Mouse (Mus musculus) limb, embryonic 11.5 days (tissue): ENCODE results near the gene Pde10a. TPM values are rescaled to one million over a fixed set of nuclear protein-coding genes. Genes with fewer than 3 reads are reported as not detected.

Experiments used
- ATAC-seq: fragments of 200-750 bp; cut with Nextera tagmentation; 2 replicates; pipeline ENCODE4 v1.8.0; 2017; ENCODE audit warnings: low read depth; ENCODE audit not compliant: insufficient number of reproducible peaks, low FRiP score, low TSS enrichment
- DNase-seq: peaks from one replicate; pipeline ENCODE4 v3.0.0-alpha.2; 2015; ENCODE audit warnings: low spot score
- H3K27ac ChIP-seq: fragments of 300-500 bp; sonication (generic); replicated peaks from 2 replicates; pipeline ENCODE4 v1.5.1; 2014; ENCODE audit warnings: low read depth, mild to moderate bottlenecking, low read length
- H3K27me3 ChIP-seq: fragments of 300-500 bp; sonication (generic); 2 replicates; pipeline ENCODE4 v1.6.1; 2014; ENCODE audit warnings: mild to moderate bottlenecking, low read length, mixed read lengths; ENCODE audit not compliant: control insufficient read depth, insufficient read depth
- H3K36me3 ChIP-seq: fragments of 300-500 bp; sonication (generic); 2 replicates; pipeline ENCODE4 v1.6.1; 2014; ENCODE audit warnings: mild to moderate bottlenecking, low read length, moderate library complexity, mixed read lengths; ENCODE audit not compliant: control insufficient read depth, insufficient read depth
- H3K4me1 ChIP-seq: fragments of 300-500 bp; sonication (generic); 2 replicates; pipeline ENCODE4 v1.6.1; 2014; ENCODE audit warnings: low read length, mixed read lengths; ENCODE audit not compliant: control insufficient read depth, insufficient read depth
- H3K4me2 ChIP-seq: fragments of 300-500 bp; sonication (generic); 2 replicates; pipeline ENCODE4 v1.6.1; 2014; ENCODE audit warnings: low read depth, mild to moderate bottlenecking, moderate library complexity; ENCODE audit not compliant: severe bottlenecking
- H3K4me3 ChIP-seq: fragments of 300-500 bp; sonication (generic); 2 replicates; pipeline ENCODE4 v1.5.1; 2014; ENCODE audit warnings: low read depth, low read length
- H3K9ac ChIP-seq: fragments of 300-500 bp; sonication (generic); 2 replicates; pipeline ENCODE4 v1.6.1; 2014; ENCODE audit warnings: mild to moderate bottlenecking, low read length
- H3K9me3 ChIP-seq: fragments of 300-500 bp; sonication (generic); 2 replicates; pipeline ENCODE4 v1.6.1; 2016; ENCODE audit warnings: low read length; ENCODE audit not compliant: control insufficient read depth
- WGBS: fragments of 180-500 bp; shearing (Covaris S2); extraction: QIAGEN DNeasy Blood & Tissue Kit; methylation state at CpG from one replicate; pipeline ENCODE4 v1.1.7; 2014; 5-methylcytosine and 5-hydroxymethylcytosine counted together
- polyA plus RNA-seq: library from polyadenylated mRNA; unstranded; fragments of >200 nt; fragmentation: Nextera tagmentation; extraction: Ambion mirVana; gene quantifications from 2 replicates; pipeline ENCODE4 v1.2.1, GENCODE M21; 2014

Pde10a gene
- polyA plus RNA-seq, 1 experiment from 2014 or later = 0.77 TPM

- WGBS = 82% methylated on average over 8 of the region's 8 CpGs
- Histone ChIP-seq H3K27me3 (no peaks in the 10 kb centered on the region), H3K4me3 (no peak overlapping the region), H3K27ac (no peak overlapping the region), H3K4me1 (no peaks in the 10 kb centered on the region), H3K9ac (no peak overlapping the region), H3K36me3 (no peaks in the 10 kb centered on the region), H3K9me3 (no peaks in the 10 kb centered on the region; the same call in 1 of the 2 replicates), H3K4me2 (no peak overlapping the region)
- DNase-seq = no peak
- ATAC-seq = no peak
Measured at GRCm38 (mm10) chr17:8647372-8647871, 122.2 kb downstream of the Pde10a start.

DNA sequence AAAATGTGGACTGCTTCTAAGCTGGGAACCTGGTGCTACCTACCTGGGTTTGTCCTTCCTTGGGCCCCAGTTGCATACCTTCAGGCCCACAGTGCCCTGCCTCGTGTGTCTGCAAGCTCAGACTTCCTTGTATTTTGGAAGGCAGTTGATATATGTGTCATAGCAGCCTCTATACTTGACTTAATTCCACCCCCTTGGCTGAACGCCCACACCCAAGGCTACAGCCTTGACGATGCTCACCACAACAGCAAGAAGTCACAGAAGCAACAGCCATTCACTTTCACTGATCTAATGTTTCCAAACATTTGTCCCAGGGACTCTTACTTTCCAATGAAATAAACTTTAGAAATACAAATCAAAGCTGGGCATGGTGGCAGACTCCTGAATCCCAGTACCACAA is 123.1 kb downstream of the Pde10a start:
- ATAC-seq (no peak), DNase-seq (no peak)
- Histone ChIP-seq H3K4me1 (no peaks in the 10 kb centered on the region), H3K4me2 (no peak overlapping the region), H3K27me3 (no peaks in the 10 kb centered on the region), H3K36me3 (no peaks in the 10 kb centered on the region), H3K4me3 (no peak overlapping the region), H3K27ac (no peak overlapping the region), H3K9me3 (no peaks in the 10 kb centered on the region; the same call in 1 of the 2 replicates), H3K9ac (no peak overlapping the region)
- 79% methylated on average over 3 of the region's 3 CpGs for WGBS

DNA sequence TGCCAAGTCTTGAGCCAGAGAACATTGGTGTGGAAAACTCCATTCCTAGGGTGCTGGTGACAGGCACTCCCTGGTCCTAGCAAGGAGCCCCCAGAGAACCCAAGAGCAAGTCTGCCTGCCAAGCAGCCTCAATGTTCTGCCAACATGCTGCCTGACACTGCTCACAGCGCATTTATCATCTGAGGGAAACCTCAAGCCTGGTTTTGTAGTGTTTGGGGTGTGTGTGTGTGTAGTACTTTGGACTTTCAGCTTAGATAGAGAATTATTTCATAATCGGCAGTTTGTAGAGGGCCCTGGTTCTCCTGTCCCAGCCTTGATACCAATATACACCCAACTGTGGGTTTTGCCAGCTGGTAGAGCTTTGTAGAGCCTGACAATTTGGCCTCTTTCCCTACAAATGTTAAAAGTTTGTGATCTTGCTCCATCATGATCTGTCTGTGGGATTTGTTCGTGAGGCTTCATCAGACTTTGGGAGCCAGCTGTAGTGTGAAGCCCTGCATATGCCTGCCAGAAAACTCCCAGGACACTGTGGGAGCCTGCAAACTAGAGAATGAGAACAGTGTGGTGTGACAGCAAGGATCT is 127.6 kb downstream of the Pde10a start:
- no peak for ATAC-seq
- Histone ChIP-seq H3K4me1 (no peaks in the 10 kb centered on the region), H3K9me3 (no peaks in the 10 kb centered on the region; the same call in 1 of the 2 replicates), H3K36me3 (no peaks in the 10 kb centered on the region), H3K9ac (no peak overlapping the region), H3K4me3 (no peak overlapping the region), H3K27me3 (no peaks in the 10 kb centered on the region), H3K27ac (no peak overlapping the region), H3K4me2 (no peak overlapping the region)
- DNase-seq = no peak
- WGBS = 92% methylated on average over 3 of the region's 3 CpGs

GRCm38 (mm10) chr17:8657661-8658060 is 132.5 kb downstream of the Pde10a start:
- H3K9me3 ChIP-seq = no peaks in the 10 kb centered on the region
- H3K36me3 ChIP-seq = no peaks in the 10 kb centered on the region
- ATAC-seq = no peak
- H3K4me2 ChIP-seq = no peak overlapping the region
- H3K9ac ChIP-seq = no peak overlapping the region
- H3K27ac ChIP-seq = no peak overlapping the region
- no peaks in the 10 kb centered on the region for H3K4me1 ChIP-seq
- H3K27me3 ChIP-seq = no peaks in the 10 kb centered on the region
- 56% methylated on average over 9 of the region's 9 CpGs for WGBS
- no peak for DNase-seq
- H3K4me3 ChIP-seq = no peak overlapping the region

DNA sequence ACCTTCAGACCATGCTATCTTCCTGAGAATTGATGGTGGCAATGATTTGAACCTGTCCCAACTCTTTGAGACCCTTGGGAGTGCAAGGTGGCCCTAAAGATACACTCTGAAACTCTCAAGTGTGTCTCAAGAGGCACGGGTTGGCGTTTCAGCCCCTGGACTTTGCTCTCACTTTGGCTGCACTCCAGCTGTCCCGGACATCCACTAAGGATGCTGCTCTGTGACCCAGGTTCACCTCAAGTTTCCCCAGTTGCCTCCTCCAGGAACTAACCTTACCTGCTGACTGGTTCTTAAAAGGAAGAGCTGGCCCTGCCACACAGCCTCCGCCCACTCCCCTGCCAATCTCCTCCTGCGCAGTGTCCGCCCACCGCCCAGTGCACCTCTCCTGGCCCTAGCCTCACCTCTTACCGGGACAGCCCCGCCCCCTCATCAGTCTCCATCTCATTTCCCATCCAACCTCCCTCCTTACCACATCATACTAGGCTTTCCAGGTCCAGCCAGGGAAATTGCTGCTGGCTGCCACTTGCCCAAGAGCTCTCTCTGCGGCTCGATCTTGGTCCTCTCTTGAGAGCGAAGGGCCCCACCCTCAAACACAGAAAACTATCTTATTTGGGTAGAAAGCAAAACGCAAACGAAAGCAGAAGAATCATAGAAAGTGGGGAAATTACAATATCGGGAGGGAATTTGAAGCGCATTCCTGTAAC is 133.7 kb downstream of the Pde10a start:
- no peak overlapping the region for H3K4me3 ChIP-seq
- no peaks in the 10 kb centered on the region for H3K9me3 ChIP-seq
- no peaks in the 10 kb centered on the region for H3K36me3 ChIP-seq
- WGBS = 59% methylated on average over 16 of the region's 16 CpGs
- H3K4me2 ChIP-seq = no peak overlapping the region
- H3K27ac ChIP-seq = no peak overlapping the region
- no peaks in the 10 kb centered on the region for H3K4me1 ChIP-seq
- no peak for DNase-seq
- H3K27me3 ChIP-seq = no peaks in the 10 kb centered on the region
- ATAC-seq = no peak
- no peak overlapping the region for H3K9ac ChIP-seq

DNA sequence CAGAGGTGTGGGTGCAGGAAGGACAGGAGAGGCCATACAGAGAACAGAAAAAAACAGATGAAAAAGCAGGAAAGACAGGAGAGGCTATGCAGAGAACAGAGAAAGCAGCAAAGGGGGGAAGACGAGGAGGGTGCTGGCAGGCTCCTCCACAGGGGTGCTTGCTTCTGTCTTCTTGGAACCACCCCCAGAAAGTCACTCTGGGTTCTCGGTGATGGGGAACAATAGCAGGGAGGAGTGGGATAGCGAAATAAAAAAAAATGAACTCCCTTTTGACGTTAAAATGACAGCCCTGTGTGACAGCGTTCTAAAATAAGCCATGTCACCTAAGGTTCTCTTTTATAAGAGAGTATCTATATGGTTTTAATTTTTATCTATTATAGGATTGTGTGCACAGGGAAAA is 141.7 kb downstream of the Pde10a start:
- H3K4me3 ChIP-seq = no peak overlapping the region
- WGBS = 73% methylated on average over 5 of the region's 5 CpGs
- H3K4me2 ChIP-seq = no peak overlapping the region
- DNase-seq = no peak
- H3K4me1 ChIP-seq = no peaks in the 10 kb centered on the region
- H3K27ac ChIP-seq = no peak overlapping the region
- H3K36me3 ChIP-seq = no peaks in the 10 kb centered on the region
- ATAC-seq = no peak
- no peaks in the 10 kb centered on the region for H3K27me3 ChIP-seq
- no peaks in the 10 kb centered on the region for H3K9me3 ChIP-seq
- no peak overlapping the region for H3K9ac ChIP-seq

- no peaks in the 10 kb centered on the region for H3K9me3 ChIP-seq
- ATAC-seq = no peak
- no peak overlapping the region for H3K9ac ChIP-seq
- no peaks in the 10 kb centered on the region for H3K4me1 ChIP-seq
- H3K27ac ChIP-seq = no peak overlapping the region
- WGBS = 83% methylated on average over 2 of the region's 2 CpGs
- H3K27me3 ChIP-seq = no peaks in the 10 kb centered on the region
- no peak overlapping the region for H3K4me2 ChIP-seq
- no peak overlapping the region for H3K4me3 ChIP-seq
- no peak for DNase-seq
- no peaks in the 10 kb centered on the region for H3K36me3 ChIP-seq
Measured at GRCm38 (mm10) chr17:8674651-8675050, 149.5 kb downstream of the Pde10a start.

DNA sequence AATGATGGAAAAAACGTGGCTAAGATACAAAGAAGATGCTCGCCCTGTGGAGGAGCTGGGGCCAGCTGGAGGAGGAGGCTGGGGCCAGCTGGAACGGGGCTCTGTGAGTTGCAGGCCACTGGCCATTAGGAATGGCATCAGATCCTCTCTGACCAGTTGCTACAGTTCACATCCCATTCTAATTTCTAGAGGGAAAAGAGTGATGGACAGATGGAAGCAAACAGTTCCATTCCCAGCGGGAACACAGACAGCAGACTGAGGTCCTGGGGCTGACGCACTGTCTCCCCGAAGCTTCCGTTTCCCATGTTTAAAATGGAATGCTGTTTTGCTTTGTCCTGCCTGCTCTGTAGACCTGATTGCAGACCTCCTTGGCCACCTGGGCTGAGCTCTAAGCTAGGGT is 161.2 kb downstream of the Pde10a start:
- Histone ChIP-seq H3K9ac (no peak overlapping the region), H3K36me3 (no peaks in the 10 kb centered on the region), H3K4me3 (no peak overlapping the region), H3K27ac (no peak overlapping the region), H3K4me2 (no peak overlapping the region), H3K27me3 (no peaks in the 10 kb centered on the region), H3K9me3 (no peaks in the 10 kb centered on the region), H3K4me1 (no peaks in the 10 kb centered on the region)
- DNase-seq (no peak), ATAC-seq (no peak)
- 78% methylated on average over 7 of the region's 7 CpGs for WGBS
